ENCODE assay signal across 29 mouse cellular contexts in genomic region chr6:136221894-136222293, GRCm38 (mm10). TPM values are rescaled to one million over a fixed set of nuclear protein-coding genes. Genes with fewer than 3 reads are reported as not detected.
DNase-seq lines count a peak whose midpoint lies in the region; ATAC-seq and TF ChIP-seq lines count a peak whose summit lies in the region.
"Had no signal": no experiment of that assay in that cellular context is flagged by ENCODE, and none has a peak within 500 bp of the region (broad histone marks: within the 10 kb centered on the region; RNA-seq: fewer than 3 reads in every experiment).

No protein-coding gene starts in this region.

- intact Hi-C loops in left cerebral cortex, adult 2 months (cut with DNase I), result no loop called here

- ATAC-seq in frontal cortex, adult (ENCODE audit: low TSS enrichment), result peak; percentile 70; the same call in 1 of the 2 replicates
- ATAC-seq: activated CD4-positive, CD25-positive, alpha-beta regulatory T cell, adult 4 months; CD4-positive, CD25-positive, alpha-beta regulatory T cell, adult 4 months; forebrain, embryonic 14.5 days; forebrain, embryonic 16.5 days; Patski had no signal

- no peak for DNase-seq in frontal cortex, postnatal 25 days (ENCODE audit: low spot score in 2 of 2)
- peak; percentile 13 to 36 for DNase-seq in left cerebral cortex, adult 18-20 months (ENCODE audit: low spot score in 2 of 2)
- DNase-seq in left cerebral cortex, adult 2 months (ENCODE audit: extremely low spot score in 1 of 2, low spot score in 2 of 2), result no peak
- DNase-seq in NIH3T3 (ENCODE audit: low read depth) (peak; percentile 8), MN1 (ENCODE audit: low spot score) (no peak)
- DNase-seq: adrenal gland, adult 8-10 months; adrenal gland, postnatal 14 days; adrenal gland, postnatal 36 days; B cell, adult 2 months; cerebellum, adult 11 months; cerebellum, adult 18-20 months; cerebellum, adult 8-10 months; cerebellum, adult 9-11 months; cerebellum, postnatal 14 days; cerebellum, postnatal 36 days; embryo, embryonic 11 days had no signal

- no peak for TF ChIP-seq CTCF in left cerebral cortex, adult 2 months (IDR thresholded peaks at IDR 0.05)

- no peak overlapping the region for H3K4me3 ChIP-seq in left cerebral cortex, adult 2 months
- H3K4me3 ChIP-seq: embryonic facial prominence, embryonic 13.5 days; embryonic facial prominence, embryonic 15.5 days; erythroblast, embryonic 14.5 days; forebrain, embryonic 10.5 days; forebrain, embryonic 12.5 days had no signal

- H3K27ac ChIP-seq in left cerebral cortex, adult 2 months, result no peak overlapping the region
- H3K27ac ChIP-seq: embryonic facial prominence, embryonic 13.5 days; embryonic facial prominence, embryonic 15.5 days; forebrain, embryonic 10.5 days; forebrain, embryonic 12.5 days had no signal

RNA-seq across cellular contexts. Expression of gene Grin2b, which starts 48.6 kb away (rescaled TPM):
- total RNA-seq in left cerebral cortex, adult 18-20 months (2021), result 100 to 1,000 TPM; 228 TPM
- 100 to 1,000 TPM; 300 to 306 TPM for total RNA-seq in left cerebral cortex, adult 2 months (2021)
- total RNA-seq: CH12.LX; common myeloid progenitor, adult 5-6 weeks had no signal

Comparison
In these comparisons a context has a peak if more than half of its experiments do, and no peak if none do; other contexts are left out.
1. DNase-seq: peak in left cerebral cortex, adult 18-20 months (2 of 2) and NIH3T3 (single experiment); none in frontal cortex, postnatal 25 days (0 of 2), left cerebral cortex, adult 2 months (0 of 2) and MN1 (single experiment).